Mouse (Mus musculus): ENCODE measurements around the gene Slc27a1.

The Slc27a1 gene

GRCm38 (mm10) chr8:71626753-71627152 lies 58.1 kb downstream of the Slc27a1 start:
- no peak for DNase-seq

GRCm38 (mm10) chr8:71627265-71628099 lies 58.8 kb downstream of the Slc27a1 start:
- DNase-seq, result no peak

GRCm38 (mm10) chr8:71628396-71629095 lies 59.9 kb downstream of the Slc27a1 start:
- DNase-seq, result no peak

GRCm38 (mm10) chr8:71629096-71629697 lies 60.5 kb downstream of the Slc27a1 start:
- peak; percentile 91 to 98 for DNase-seq

- peak; percentile 53 to 61 for DNase-seq
These were observed 61.1 kb downstream of the Slc27a1 start for GRCm38 (mm10) chr8:71629781-71630212.

GRCm38 (mm10) chr8:71630761-71631160 lies 62.1 kb downstream of the Slc27a1 start:
- no peak for DNase-seq

GRCm38 (mm10) chr8:71631897-71632296 lies 63.2 kb downstream of the Slc27a1 start:
- DNase-seq, result no peak

- peak; percentile 69 to 86 for DNase-seq
These were observed 64.5 kb downstream of the Slc27a1 start for GRCm38 (mm10) chr8:71633164-71633563.

GRCm38 (mm10) chr8:71633981-71634667 lies 65.4 kb downstream of the Slc27a1 start:
- DNase-seq, result peak; percentile 45 to 64

Measured in spleen, adult 18-20 months (tissue).